Mouse (Mus musculus) urinary bladder, adult 2 months (tissue): Measurements from ENCODE around the gene Olfr1427. TPM values are rescaled to one million over a fixed set of nuclear protein-coding genes. Genes with fewer than 3 reads are reported as not detected.
"Not testable (repeated sequence)": the region's sequence is repeated elsewhere in the genome, so short reads cannot be mapped to it uniquely, and the experiment has no call there.

Source experiments
- DNase-seq: peaks from one replicate; pipeline ENCODE4 v3.0.0; 2022; ENCODE audit warnings: low spot score
- polyA plus RNA-seq: library from polyadenylated mRNA; depleted of rRNA; stranded (reverse); fragments of >200 nt; gene quantifications from 2 replicates; pipeline ENCODE4 v1.2.3, GENCODE M21; 2012; rRNA removed

Gene Olfr1427
- not detected in 2 replicates for polyA plus RNA-seq

DNA sequence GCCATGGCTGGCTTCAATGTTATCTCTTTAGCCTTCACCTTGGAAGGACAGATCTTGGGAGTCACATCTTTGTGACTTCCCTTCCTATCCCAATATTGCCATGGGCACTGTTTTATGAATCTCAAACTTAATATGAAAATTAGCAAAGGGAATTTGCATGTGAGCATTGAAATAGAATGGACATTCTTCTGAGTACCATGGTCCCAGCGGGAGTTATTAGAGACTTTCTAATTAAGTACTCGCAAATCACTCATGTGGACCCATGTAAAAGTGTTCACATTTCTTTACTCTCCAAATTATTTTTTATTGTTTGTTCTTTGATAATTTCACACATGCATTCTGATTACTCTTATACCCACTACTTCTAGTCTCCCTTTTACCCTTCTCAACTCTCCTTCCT is at the start of gene Olfr1427:
Olfr1427 (minus strand) TSS at position 101 of the 400 bp plus-strand sequence.
- DNase-seq: no peak

DNA sequence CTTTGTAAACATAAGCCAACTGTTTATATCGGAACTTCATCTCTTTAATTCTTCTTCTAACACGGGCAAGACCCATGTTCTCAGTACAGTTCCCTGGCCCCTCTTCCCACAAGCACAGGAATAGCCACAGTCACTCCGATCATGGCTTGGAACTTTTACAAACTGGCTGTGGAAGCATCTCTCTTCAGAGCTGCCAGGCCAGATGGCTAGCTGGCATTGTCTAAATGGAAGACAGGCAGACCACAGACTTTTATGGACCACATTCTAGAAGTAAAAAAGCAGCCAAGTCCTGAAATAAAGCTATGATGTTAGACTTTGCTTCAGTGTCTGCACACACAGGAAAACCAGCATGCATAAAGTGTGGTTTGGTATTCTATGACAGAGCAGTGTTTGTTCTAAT is 42.3 kb upstream of the Olfr1427 start:
- DNase-seq: no peak

DNA sequence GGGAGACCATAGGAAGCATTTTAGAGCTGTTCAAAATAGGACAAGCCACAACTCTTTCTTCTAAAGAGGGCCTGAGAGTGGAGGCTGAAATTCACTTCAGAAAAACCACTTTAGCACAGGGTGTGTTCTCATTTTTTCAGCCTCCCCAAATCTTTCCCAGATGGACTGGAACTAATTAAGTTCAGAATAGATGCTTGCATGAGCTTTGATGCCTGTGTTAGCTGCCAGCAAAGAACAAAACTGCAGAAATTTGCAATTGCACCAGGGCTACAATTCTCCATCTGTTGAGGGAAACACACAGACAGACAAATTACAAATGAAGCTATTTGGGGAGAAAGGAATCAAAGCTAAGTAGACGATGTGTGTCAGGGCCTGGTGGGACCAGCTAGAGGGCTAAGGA is 40.2 kb upstream of the Olfr1427 start:
- DNase-seq: no peak

DNA sequence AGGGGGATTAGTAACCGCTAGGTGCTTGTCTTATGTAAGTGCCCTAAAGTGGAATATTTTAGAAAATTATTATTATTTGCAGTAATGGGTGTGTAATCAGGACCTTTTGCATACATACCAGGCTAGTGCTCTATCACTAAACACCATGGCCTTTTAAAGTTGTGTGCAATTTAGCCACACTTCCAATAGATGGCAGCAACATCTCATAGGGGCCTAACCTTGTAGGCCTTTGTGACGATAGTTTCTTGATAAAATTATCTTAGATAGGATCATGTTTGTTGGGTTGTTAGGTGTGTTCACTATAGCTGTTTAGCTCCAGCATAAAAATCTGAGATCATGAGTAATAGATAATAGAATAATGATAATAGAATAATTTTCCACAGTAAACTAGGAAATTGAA is 31.2 kb upstream of the Olfr1427 start:
- DNase-seq: no peak

DNA sequence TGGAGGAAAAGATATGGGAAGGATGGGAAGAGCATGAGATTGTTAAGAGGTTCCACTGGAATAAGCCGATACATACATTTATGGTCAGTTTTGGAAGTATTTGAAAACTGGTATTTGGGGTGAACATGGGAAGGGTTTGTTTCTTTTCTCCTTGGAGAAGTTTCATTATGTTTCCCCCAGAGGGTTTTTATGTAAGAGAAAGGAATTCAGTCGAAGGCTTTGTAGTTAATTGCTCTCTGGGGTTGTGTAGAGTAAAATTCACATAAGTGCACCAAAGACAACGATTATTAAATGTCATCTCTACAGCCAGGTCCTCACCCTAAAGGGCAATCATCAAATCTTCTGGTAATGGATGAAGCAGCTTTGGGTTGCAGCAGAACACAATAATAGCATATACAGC is 20.0 kb upstream of the Olfr1427 start, which contains the start of gene Olfr76:
Olfr76 (minus strand) TSS at position 101 of the 400 bp plus-strand sequence.
- no peak for DNase-seq

DNA sequence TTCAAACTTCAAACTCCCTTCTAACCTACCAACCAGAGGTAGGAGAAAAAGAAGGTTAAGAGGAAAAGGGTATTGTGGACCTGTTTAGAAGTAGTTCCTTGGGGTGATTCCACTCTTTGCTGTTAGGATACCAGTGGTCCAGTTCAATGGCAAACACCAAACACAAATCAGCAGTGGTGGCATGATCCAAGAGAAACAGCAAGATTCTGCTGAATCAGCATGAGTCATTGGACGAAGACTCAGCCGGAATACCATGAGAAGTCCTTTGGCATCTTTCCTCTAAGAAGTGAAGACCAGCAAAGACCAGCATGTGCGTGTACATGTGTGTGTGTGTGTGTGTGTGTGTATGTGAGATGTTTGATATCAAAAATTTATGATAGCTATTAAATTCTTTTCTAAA is 13.3 kb upstream of the Olfr1427 start:
- no peak for DNase-seq

DNA sequence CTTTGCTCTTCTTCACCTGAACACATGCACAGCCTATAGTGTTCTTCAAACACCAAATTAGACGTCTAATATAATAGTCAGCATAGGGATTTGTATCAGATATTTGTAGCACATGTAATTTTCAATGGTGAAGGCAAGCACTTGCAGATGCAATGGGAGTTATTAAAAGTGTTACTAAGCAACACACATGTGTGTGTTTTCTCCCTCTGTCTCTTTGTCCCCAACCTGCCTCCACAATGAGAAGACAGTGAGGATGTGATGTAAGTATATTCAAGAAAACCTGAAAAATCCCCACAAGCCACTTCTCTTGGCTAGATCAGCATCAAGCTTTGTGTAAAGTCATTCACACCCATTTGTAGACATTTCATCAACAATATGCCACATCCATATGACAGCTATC is 12.7 kb upstream of the Olfr1427 start, which contains the start of gene Olfr1428:
Olfr1428 (minus strand) TSS at position 101 of the 400 bp plus-strand sequence.
- DNase-seq: no peak

DNA sequence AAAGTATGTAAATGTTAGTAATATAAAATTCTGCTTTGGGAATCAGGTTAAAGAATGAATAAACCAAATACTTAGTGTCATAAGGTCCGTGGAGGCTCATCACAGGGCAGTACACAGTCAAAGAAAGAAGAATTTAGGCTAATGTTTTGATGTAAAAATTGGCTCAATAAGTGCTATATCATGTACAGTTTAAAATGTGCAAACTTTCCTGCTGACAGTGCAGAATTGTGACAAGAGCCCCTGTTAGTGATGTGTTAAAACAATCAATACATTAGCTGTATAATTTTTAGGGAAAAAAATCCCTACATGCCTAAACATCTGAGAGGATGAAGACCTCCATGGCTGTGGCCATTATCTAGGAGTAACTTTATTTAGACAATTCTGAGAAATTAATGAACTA is 10.7 kb upstream of the Olfr1427 start:
- DNase-seq: no peak

DNA sequence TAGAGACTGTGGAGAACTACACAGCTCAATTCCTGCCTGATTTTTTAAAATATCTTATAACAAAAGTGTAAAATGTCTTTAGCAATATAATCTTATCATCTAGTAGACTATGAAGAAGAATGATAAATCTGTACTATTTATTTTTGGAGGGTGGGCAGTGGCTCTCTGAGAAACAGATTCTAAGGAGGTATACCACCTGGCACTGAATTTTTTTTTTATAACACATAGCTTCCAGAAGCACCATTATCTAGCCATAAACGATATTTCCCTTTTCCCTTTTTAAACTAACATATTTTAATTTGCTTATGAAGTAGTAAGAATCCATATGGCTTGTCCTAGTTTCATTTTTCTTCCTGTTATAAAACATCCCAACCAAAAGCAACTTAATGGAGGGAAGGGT is 1.4 kb upstream of the Olfr1427 start:
- no peak for DNase-seq

DNA sequence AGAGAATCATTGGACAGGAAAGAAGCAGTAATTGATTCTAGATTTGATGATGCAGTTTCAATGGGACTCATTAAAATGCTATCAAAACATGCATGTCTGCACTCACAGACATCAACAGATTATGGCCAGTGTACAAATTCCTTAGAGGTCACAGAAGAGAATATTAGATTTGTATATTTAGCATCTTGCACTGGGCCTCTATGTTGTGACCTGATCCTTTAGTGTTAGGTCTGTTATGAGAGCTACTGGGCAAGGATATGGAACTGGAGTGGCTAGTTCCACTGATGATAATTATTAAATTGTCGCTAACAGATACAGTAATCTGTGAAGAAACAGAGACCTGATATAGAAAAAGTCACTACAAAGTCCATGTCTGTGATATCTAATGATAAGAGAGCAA is 11.2 kb downstream of the Olfr1427 start, which contains the start of gene Olfr1426:
Olfr1426 (minus strand) TSS at position 101 of the 400 bp plus-strand sequence.
- DNase-seq: no peak

DNA sequence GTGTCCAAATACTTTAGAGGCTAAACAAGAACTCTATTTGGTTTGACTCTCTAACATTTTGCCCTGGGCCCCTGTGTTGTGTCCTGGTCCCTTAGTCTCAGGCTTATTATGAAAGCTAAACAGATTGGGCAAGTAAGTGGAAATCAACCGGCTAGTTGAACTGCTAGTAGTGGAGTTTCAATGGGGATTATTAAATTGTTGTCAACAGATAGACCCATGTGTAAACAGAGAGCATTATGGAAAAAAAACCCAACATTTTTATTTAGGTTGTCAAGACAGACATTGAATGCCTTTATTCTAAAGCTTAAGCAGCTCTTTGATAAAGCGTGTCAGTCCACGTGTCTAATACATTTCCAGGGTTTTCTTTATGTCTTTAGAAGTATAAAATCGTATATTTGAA is 25.5 kb downstream of the Olfr1427 start, which contains the start of gene Olfr1425:
Olfr1425 (minus strand) TSS at position 101 of the 400 bp plus-strand sequence.
- DNase-seq: not testable (repeated sequence)

DNA sequence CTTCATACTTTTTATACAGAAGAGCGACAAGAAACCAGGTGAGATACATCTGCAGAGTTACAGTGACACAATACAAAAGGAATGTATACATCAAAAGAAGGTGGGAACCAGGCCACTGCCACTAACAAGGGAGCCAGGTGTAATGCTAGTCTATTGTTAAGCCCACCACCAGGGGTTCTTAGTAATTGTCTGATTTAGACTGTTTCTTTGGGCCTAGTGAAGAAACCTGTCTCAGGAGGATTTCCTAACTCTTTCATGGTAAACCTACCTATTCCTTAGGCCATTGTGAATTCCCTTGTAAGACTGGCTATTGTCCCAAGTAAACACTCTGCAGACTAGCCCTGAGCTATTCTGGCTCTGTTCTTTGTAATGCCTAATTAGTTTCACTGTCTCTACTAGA is 33.6 kb downstream of the Olfr1427 start:
- not testable (repeated sequence) for DNase-seq

DNA sequence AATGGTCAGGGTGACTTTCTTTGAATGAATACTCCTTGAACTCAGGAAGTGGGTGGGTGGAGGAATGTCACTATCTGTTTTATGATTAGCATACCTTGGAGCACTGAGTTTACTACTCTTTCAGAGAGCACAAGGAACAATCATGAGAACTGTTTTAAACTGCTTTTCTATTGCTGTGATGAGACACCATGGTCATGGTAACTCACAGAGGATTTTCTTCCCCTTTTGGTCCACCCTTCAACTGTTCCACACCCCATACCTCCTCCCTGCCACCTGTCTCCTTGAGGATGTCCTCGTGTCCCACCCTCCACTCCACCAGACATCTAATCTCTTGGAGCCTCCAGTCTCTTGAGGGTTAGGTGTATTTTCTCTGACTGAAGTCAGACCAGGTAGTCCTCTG is 35.3 kb downstream of the Olfr1427 start:
- not testable (repeated sequence) for DNase-seq

DNA sequence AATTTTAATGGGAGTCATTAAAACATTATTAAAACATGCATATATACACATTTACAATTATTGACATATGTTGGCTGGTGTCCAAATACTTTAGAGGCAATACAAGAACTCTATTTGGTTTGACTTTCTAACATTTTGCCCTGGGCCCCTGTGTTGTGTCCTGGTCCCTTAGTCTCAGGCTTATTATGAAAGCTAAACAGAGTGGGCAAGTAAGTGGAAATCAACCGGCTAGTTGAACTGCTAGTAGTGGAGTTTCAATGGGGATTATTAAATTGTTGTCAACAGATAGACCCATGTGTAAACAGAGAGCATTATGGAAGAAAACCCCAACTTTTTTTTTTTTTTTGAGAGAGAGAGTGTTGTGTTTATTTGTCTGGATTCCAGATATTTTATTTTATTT is 40.6 kb downstream of the Olfr1427 start, which contains the start of gene Olfr1424:
Olfr1424 (minus strand) TSS at position 101 of the 400 bp plus-strand sequence.
- not testable (repeated sequence) for DNase-seq

Other genes starting within 250 kb of the Olfr1427 start
- gene Olfr1418, start 242.3 kb downstream of the Olfr1427 start, polyA plus RNA-seq: not detected in 2 replicates
- 0.03 TPM in 1 of 2 replicates, not detected in the other for gene Olfr1419, start 228.2 kb downstream of the Olfr1427 start, polyA plus RNA-seq
- not detected in 2 replicates for gene Olfr1420, start 216.8 kb downstream of the Olfr1427 start, polyA plus RNA-seq
- gene Patl1, start 190.9 kb downstream of the Olfr1427 start, polyA plus RNA-seq: 17.4 and 18.4 TPM in 2 replicates
- 33.2 and 35.0 TPM in 2 replicates for gene Osbp, start 137.4 kb downstream of the Olfr1427 start, polyA plus RNA-seq
- gene Olfr1423, start 62.0 kb downstream of the Olfr1427 start, polyA plus RNA-seq: not detected in 2 replicates
- not detected in 2 replicates for gene Olfr1424, start 40.7 kb downstream of the Olfr1427 start, polyA plus RNA-seq
- gene Olfr1425, start 25.6 kb downstream of the Olfr1427 start, polyA plus RNA-seq: not detected in 2 replicates
- gene Olfr1426, start 11.3 kb downstream of the Olfr1427 start, polyA plus RNA-seq: not detected in 2 replicates
- gene Olfr1428, start 12.6 kb upstream of the Olfr1427 start, polyA plus RNA-seq: not detected in 2 replicates
- gene Olfr76, start 19.9 kb upstream of the Olfr1427 start, polyA plus RNA-seq: not detected in 2 replicates
- gene Olfr1555-ps1, start 66.8 kb upstream of the Olfr1427 start, polyA plus RNA-seq: not detected in 2 replicates
- not detected in 2 replicates for gene Olfr1431, start 97.3 kb upstream of the Olfr1427 start, polyA plus RNA-seq
- not detected in 2 replicates for gene Olfr1432, start 129.3 kb upstream of the Olfr1427 start, polyA plus RNA-seq
- gene Olfr262, start 138.3 kb upstream of the Olfr1427 start, polyA plus RNA-seq: not detected in 2 replicates
- not detected in 2 replicates for gene Olfr235, start 157.7 kb upstream of the Olfr1427 start, polyA plus RNA-seq
- gene Olfr1434, start 176.5 kb upstream of the Olfr1427 start, polyA plus RNA-seq: not detected in 2 replicates
- not detected in 2 replicates for gene Olfr1436, start 195.8 kb upstream of the Olfr1427 start, polyA plus RNA-seq
- gene Olfr1437, start 221.8 kb upstream of the Olfr1427 start, polyA plus RNA-seq: not detected in 2 replicates
- not detected in 2 replicates for gene Olfr1438-ps1, start 232.6 kb upstream of the Olfr1427 start, polyA plus RNA-seq